Mouse (Mus musculus) thymus, postnatal 4 days (tissue): Measurements from ENCODE around the gene Tuba8.

ENCODE experiments used
- DNase-seq: peaks from one replicate; pipeline ENCODE4 v3.0.0; 2021

The Tuba8 gene

DNA sequence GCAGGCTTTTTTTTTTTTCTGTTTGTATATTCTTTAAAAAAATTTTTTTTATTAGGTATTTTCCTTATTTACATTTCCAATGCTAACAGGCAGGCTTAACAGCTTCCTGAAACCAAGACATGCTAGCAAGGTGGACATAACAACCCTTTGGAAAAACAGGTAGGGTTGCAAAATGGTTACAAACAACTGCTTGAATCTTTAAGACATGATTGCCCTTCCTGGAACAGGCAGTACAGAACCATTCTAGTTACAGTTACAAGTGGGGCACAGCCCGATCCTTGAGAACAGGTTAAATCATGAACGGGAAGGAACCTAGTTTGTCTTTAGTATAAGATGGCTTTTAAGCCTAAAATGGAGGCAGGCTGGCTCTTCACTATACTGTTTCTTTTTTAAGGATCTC lies 25.9 kb downstream of the Tuba8 start:
- DNase-seq, result no peak

DNA sequence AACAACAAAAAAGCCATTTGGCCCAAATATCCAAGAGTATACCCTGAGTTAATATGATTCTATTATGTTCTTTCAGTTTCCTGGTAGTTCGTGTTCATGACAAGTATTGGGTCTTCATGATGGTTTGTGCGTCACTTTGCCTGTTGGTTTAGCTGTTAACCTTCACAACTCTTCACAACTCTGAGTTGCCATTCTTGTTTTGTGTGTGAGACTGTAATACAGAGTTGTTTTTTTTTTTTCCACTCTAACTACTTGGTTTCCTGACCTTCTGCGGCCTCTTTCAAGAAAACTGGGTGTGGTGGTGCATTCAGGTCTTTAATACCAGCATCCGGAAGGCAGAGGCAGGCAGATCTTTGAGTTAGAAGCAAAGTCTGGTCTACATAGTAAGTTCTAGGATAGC lies 27.7 kb downstream of the Tuba8 start:
- no peak for DNase-seq

DNA sequence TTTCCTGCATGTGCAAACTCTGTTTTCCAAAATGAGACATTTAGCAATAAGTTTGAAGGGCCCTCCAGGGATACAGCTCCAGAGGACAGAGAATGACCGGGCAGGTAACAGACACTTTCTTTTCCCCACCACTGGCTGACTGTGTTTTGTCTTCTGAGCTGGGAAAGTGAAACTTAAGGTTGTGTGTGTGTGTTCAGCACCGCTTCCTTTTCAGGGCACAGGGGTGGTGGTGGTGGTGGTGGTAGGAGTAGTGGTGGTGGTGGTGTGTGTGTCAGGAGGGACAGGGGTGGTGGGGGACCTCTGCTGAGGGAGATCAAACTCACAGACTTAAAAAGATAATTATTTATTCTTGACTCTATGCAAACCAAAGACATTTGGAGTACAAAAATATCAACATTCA lies 31.3 kb downstream of the Tuba8 start:
- DNase-seq, result peak; percentile 42

GRCm38 (mm10) chr6:121243161-121243560 lies 32.7 kb downstream of the Tuba8 start:
- DNase-seq, result peak; percentile 66

DNA sequence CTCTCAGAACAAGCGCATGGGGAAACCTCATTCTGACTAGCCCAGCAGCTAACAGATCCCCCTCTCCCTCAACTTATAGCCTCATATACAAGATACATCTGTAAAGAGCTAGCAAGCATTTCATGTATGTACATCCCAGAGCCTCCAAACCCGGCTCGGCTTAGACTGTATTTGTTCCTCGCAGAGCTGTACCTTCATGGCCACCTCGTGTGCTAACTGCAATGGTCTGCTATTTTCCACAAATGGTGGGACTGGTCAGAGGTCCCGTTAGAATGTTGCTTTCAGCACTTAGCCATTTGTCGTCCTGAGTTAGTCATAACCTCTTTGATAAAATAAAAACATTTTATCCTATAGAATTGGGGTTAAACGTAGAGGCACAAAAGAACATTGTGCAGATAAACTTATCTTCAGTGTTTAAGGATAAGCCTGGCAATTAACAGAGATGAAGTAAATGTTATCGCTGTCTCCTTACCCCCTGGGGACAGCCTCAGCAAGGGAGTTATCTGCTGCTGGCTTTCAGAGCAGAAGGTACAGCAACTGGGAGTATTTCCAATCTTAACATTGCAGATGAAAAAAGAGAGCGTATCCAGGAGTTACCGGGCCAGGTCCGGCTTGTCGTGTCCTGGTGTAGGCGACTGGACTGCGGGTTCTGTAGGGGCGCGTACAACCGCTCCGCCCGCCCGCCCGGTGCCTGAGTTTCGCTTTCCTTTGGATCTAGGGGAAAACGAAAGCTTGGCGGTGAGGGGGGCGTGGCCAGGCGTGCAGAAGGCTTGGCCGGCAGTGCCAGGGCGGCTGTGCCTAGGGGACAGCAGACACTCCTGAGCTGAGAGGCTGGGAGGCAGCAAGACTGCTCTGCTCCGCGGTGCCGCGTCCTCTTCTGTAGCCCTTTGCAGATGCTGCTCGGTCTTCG lies 34.9 kb downstream of the Tuba8 start, which contains the start of gene Usp18:
TSS of gene Usp18 (plus strand) at position 780 of the 910 bp plus-strand sequence.
- DNase-seq, result peak; percentile 91

DNA sequence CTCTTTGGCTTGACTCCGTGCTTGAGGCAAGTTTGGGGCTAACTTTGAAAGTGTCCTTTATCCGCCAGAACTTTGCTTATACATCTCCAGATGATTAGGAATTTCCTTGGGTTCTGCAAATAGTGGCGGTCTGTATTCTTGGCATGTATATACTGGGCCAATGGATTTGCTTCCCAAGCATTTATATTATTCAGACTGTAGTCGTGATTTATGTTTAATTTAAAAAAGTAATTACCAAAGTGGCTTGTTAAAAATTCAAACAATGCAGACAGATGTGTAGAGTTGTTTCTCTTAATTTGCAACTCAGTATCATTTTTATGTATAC lies 35.5 kb downstream of the Tuba8 start:
- no peak for DNase-seq

DNA sequence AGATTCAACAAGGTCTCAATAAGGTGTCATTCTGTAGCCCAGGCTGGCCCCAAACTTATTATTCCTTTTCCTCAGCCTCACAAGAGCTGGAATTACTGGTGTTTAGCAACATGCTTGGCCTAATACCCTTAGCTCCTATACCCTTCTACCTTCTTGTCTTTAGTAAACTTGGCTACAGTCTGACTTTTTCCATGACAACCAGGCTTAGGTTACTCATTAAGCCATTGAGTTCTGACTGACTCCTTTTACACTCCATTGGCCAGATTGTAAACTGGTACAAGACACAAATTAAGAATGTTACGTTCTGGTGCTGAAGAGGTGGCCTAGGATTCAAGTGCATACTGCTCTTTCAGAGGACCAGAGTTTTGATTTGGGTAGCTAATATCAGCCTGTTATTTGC lies 39.9 kb downstream of the Tuba8 start:
- no peak for DNase-seq

DNA sequence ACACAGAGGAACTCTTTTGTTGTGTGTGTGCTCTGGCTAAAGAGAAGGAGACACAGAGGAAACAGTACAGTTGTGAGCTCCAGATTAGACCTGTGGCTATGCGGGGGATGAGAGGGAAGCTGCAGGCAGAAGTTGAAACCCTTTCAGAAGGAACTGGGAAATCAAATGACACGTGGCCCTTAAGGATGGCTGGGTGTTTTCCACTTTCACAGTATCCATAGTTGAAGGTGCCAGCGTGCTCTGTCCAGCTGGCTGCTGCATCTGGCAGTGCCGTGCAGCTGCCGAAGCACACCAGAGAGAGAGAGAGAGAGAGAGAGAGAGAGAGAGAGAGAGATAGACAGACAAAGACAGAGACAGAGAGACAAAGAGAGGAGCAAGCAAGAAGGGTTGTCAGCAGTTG lies 40.8 kb downstream of the Tuba8 start:
- DNase-seq, result no peak

- DNase-seq, result peak; percentile 90
These were observed 50.1 kb downstream of the Tuba8 start for GRCm38 (mm10) chr6:121260548-121260947.

- no peak for DNase-seq
These were observed 50.7 kb downstream of the Tuba8 start for GRCm38 (mm10) chr6:121261233-121261632.

- DNase-seq, result no peak
These were observed 51.5 kb downstream of the Tuba8 start for GRCm38 (mm10) chr6:121262004-121262403.

DNA sequence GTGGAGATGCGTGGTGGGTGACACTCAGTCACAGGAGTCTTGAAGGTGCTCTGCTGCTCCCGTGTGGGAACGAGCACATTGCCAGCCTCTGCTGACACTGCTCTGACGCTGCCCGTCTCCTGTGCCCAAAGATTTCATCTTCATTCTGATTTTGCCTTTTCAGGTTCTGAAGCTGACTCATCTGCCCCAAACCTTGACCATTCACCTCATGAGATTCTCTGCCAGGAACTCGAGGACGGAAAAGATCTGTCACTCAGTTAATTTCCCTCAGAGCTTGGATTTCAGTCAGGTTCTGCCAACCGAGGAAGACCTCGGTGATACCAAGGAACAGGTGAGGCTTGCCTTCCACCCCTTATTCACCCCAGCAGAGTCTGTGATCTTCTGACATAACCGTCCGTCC lies 52.0 kb downstream of the Tuba8 start:
- DNase-seq, result no peak

DNA sequence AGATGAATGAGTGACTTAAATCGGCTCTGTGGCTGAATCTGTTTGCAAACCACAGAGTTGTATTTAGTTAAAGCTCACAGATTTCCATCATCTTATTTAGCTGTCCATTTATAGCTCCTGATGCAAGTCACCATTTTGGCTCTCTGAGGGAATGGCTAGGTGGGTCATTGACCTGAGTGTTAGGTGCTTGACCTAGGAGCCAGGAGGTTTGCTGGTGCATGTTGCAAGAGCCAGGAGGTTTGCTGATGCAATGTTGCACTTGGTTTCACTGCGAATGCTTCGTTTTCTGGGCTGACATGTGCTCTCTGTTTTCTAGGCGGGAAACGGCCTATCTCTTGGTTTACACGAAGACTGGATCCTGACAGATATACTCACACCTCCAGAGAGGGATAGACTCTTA lies 59.7 kb downstream of the Tuba8 start:
- no peak for DNase-seq

DNA sequence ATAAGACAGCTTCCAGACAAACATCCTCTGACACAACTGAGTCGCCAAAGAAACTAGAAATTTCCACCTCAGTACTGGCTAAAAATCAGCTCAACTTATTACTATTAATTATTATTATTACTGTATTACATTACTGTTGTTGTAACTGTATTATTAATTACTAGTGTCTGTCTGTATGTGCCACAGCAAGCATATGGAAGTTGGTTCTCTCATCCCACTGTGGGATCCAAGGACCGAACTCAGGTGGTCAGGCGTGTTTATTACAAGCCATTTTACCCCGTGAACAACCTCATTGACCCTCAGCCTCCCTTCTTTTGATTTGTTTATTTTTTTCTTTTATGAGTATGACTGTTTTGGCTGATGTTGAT lies 61.2 kb downstream of the Tuba8 start:
- DNase-seq, result no peak

GRCm38 (mm10) chr6:121272075-121272800 lies 61.7 kb downstream of the Tuba8 start:
- DNase-seq, result peak; percentile 81

DNA sequence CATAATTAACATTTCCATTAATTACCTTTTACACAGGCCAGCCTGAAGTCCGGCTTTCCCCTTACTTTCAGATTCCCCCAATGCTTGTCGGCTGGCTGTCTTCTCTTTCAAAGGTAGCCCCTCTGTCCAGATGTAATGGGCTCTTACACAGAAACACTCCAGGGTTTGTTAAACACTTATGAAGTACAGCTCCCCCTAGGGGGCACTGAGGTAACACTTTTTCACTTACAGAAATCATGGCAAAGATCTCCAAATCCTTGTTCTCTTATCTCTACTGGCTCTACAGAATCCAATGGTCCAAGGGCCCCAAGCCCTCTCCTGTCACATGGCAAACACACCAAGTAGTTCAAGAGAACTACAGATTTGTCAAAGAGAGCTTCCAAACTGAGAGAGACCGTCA lies 63.9 kb downstream of the Tuba8 start:
- DNase-seq, result peak; percentile 69
